Mouse (Mus musculus) right cerebral cortex, postnatal 10 days (tissue): ENCODE results near the gene Unc5cl.

Source experiments
- DNase-seq, 2 experiments: peaks; one replicate each; pipeline ENCODE4 v3.0.0; 2021; ENCODE audit warnings: low spot score in 2 of 2

Gene Unc5cl

DNA sequence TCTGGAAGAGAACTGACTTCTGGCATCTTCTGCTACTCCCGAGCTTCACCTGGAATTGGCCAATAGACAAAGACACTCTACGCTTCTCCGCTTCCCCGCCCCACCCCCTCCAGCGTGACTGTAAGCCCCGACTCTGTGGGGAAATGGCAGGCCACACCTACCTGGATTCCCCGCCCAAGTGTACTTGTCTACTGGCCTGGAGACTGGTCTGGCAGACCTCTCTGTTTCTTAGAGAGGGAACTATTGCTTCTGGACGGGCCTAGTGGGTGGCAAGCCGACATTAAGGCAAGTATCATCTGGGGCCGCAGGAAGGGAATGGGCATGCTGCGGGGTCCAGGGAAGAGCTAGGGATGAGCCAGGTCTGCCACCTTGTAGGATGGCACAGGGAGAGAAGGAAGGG, at the start of gene Unc5cl:
Gene Unc5cl (plus strand): TSS at position 214 of the 400 bp plus-strand sequence.
- no peak for DNase-seq

DNA sequence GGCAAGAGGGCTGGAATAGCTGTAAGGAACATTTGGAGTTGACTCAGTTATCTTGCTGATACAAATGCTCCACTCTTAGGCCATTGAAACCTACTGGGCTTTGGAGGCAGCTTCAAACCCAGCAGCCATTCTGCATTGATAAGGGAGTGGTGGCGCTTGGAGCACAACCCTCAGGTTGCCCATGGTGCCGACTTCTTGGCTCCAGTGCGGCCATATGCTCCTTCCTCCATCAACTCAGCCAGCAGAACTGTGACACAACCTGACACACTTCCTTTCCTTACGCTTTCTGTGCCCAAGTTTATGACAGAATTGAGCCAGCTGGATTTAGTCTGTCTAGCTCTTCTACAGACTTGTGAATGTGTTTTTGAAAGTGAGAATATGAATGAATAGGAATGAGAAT, 47.5 kb upstream of the Unc5cl start:
- peak; percentile 32 to 63 for DNase-seq

DNA sequence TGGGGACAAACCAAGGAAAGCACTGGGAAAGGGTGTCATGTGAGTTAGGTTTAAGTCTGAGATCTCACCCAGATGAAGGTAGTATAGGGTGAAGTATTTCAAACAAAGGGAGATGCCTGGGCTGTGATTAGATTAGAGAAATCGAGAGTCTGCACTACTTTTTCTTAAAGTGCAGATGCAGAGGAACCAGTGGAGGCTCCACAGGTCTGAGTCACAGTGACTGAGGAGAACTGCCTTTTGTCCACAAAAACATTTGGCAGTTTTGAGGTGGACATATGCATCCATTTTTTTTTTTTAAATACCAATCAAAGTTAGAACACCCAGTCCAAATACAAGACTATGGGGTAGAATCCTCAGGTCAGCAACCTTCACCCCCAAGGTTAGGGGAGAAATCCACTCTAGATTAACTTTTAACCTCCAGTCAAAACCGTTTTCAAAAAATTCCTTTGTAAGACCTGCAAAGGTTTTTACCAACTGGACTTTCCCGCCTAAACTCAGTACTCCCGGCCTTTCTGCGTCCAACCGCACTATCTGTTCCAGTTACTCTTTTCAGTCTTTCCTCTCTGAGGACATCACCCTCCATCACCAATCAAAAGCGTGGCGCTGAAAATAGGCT, 46.7 kb upstream of the Unc5cl start:
- no peak for DNase-seq

DNA sequence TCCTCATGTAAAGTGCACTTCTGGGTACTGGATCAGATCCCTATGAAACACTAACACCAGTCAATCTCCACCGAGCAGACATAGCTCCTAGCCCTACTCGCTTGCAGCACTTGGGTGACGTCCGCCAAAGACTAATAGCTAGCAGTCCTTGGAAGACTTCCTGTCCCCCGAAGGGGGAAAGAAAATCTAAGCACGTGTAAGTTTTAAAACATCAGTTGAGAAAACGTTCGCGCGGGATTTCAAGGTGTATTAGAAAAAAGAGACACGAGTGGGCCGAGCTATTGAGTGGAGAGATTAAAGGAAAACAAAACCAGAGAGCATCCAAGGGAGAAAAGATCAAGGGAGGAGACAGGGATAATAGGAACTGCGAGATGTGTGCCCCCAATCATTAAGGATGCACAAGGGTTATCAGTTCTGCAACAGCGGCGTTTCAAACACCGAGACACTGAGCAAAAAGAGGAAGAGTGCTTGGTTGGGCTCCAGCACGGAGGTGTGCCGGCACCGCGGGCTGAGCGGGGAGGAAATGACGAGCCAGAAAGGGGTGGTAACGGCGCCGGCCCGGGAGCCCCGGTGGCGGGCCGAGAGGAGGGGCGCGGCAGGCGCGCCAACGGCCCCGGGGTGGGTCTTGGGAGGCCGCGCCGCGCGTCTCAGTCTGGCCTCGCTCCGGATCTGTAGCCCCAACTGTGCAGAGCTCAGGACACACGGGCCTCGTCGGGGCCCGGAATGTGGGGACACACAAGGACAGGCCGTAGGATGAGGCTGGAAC, 46.0 kb upstream of the Unc5cl start:
- DNase-seq, result peak; percentile 81 to 83

DNA sequence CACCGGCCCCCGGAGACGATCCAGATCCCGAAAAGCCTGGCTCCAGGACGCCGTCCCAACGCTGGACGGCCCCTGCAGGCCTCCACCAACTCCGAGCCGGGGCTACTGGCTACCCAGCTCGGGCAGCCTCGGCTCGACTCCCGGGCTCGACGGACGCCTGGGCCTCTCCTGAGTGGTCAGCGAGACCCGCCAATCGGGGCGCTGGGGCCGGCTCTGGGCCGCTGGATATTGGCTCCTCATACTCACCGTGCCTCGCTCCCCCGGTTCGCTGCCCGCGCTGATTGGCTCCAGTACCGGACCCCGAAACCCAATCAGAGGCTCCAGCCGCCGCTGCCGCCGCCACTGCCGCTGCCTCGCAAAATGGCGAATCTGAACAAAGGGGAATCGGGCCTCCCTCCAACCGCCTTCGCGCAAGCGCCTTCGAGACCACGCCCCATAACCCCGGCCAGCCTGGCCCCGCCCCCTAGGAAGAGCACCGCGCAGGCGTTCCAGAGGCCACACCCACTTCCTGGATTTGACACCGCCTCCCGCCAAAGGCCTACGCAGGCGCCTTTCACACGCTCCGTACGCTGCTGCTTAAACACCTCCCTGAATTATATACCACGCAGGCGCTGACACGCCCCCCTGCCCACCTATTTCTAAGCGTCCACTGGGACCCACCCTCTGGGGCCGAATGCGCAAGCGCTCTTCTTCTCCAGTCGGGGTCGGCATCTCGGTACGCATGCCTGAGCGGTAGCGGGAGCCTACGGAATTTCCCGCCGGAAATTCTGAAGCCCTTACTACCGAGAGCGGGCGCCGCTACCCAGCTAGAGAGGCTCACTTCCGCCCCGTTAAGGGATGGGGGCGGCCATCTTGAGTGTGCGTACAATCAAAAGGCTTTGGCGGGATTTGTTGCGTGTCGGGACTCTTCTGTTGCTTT, 45.1 kb upstream of the Unc5cl start, which contains the start of the genes Nfya and Oard1:
Gene Nfya (minus strand): TSS at position 527 of the 919 bp plus-strand sequence.
Gene Oard1 (plus strand): TSS at position 635 of the 919 bp plus-strand sequence.
- peak; percentile 100 for DNase-seq

DNA sequence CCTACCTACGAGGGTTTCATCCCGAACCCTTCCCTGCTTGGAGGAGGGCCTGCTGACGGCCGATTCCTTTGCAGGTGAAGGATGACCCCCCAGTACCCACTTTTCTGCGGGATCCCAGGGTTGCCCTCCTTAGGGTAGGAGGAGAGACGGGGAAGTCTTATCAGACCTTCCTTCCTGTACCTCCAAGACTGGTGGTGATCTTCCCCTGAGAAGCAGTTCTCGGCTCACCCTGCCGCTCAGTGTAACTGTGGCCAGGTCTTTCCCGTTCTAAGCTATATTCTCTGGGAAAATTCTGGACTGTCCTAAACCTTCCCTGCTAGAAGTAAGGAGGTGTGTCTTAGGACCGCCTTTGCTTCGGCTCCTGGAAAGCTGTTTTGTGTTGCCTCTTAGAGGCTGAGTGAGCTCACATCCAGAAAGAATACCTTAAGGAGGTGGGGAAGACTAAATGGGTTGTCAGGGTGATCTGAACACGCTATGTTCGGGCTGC, 44.4 kb upstream of the Unc5cl start:
- DNase-seq, result peak in 1 of 2 experiments; percentile 39

DNA sequence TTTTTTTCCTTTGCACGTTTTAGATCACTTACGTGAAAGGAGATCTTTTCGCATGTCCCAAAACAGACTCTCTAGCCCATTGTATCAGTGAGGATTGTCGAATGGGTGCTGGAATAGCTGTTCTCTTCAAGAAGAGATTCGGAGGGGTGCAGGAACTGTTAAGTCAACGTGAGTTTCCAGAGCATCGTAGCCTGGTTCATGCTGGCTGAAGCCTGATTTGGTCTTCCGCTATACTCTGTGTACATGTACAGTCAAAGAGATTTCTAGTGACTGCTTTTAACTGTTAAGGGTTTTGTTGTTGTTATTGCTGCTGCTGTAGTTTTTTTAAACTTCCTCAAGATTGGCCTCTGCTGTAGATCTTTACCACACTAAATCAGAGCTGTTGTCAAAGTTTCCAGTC, 43.5 kb upstream of the Unc5cl start:
- no peak for DNase-seq

DNA sequence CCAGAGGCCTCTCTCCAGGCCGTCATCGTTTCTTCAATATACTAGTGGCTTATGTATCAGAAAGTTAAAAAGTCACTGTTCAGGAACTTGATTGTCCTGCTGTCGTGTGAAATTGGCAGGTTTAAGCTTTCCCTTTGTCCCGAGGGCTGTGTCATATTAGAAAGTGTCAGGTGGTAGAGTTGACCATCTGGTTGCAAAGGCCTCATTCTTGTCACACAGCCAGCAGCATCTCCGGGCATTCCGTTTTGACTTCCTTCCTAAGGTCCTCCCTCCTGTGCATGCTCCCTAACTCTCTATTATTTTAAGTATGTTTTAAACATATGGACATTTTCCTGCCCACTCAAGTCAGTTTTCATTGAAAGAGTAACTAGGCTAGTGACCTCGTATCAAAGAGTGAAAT, 38.7 kb upstream of the Unc5cl start:
- DNase-seq, result no peak

DNA sequence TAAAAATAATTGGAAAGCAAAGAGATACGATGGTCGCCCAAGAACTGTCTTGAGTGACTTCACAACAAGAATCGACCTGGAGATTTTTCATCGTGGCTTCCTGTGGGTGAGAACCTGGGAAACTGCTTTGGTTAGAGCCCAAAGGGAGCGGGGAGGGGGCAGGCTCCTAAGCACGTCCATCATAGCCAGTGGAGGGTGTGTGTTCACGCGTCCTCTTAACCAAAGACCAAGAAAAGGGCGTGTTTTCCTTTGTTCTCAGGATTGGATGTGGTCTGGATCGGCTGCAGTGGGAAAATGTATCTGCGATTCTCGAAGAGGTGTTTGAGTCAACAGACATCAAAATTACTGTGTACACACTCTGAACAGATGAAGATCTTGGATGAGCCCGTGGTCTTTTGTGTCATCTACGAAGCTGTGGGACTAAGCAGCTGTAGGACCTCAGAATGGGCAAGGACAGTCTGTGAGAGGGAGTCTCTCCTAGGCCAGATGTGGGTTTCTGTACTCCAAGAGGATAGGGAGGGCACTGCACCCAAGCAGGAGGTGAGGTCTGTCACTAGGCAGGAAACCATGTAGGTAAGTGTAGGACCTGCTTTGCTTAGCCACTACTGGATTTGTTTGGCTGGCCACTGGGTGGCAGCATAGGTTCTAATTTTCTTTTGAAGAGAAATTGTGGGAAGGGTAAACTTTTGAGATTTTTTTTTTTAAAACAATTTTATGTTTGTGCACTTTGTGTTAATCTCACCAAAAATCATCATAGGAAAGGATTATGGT, 38.1 kb upstream of the Unc5cl start:
- peak; percentile 73 to 86 for DNase-seq

DNA sequence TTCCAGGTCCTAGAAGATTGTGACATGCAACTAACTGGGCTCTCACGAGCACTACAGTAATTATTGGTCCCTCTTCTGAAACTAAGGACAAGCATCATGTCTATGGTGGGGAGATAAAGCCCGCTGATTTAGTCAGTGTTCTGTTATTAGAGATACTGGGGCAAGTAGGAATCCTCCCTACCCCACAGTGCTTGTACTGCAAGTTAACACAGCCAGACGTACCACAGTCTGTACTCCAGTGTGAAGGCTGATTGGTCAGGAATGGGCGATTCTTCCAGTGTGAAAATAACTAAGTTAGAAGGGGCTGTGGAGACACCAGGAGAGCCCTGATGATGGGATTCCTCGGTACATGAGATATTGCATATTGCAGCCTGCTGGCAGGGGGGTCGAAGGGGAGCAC, 37.2 kb upstream of the Unc5cl start:
- no peak for DNase-seq

DNA sequence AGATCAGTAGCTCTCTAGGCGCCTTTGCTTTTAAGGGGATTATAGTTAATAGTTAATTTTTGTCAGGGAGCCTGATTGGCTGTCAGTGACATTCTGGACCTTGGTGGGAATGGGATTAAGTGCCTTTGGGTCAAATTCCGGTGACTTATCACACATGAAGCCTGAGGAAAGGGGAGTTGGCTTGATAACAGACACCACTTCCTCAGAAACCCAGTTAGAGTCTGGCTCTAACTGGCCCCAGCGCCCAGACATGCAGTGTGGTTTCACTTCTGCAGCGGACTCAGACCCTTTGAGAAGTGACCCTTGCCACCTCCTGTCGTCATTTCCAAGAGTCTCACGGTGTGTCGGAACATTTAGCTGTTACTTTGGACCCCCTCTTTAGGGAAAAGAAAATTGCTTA, 36.5 kb upstream of the Unc5cl start:
- no peak for DNase-seq

DNA sequence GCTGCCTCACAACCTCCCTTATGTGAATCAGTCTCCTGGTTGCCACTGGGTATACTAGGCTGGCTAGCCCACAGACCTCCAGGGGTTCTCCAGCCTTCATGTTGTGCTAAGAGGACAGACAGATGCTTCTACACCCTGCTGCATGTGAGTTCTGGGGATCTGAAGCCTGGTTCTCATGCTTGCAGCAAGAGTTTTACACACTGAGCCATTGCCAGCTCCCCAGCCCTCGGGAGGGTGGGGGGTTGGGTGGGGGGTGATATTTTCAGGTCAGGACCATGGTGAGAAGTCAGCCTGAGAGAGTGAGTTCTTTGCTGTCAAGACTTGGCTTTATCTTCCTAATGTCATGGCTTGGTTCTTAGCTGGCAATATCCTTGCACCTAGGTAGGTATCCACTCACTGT, 35.9 kb upstream of the Unc5cl start:
- no peak for DNase-seq

DNA sequence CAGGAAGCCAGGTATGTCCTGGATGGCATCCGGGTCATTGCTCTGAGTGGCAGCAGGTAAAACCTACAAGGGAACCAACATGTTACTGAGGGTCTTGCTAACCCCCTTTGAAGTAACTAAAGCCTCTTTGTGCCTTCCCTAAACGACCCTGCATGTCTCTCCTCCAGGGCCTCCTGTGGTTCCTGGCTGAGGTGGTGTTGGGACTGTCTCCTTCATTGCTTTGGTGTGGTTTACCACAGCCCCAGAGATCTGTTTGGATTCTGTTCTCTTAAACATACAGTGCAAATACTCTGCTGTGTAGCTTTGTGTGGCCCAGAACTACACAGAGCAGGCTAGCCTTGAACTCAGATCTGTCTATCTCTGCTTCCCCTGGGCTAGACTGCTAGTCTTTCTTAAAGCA, 35.1 kb upstream of the Unc5cl start:
- no peak for DNase-seq

DNA sequence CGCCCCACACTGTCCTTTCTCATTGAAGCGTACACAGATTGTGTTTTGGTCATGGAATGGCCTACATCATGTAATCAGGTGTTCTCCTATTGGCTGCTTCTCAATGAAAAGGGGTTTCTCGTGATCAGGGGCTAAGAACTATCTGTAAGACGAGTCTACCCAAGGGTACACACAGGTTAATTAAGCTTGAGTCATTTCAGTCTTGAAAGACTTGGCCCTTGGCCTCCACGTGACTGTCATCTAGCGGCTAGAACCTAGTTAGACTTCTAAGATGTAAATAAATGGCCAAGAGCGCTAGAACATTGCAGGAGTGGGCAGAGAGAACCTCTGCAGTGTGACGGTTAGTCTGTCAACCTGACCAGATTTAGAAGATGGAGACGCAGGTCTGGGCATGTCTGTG, 30.5 kb upstream of the Unc5cl start:
- no peak for DNase-seq

DNA sequence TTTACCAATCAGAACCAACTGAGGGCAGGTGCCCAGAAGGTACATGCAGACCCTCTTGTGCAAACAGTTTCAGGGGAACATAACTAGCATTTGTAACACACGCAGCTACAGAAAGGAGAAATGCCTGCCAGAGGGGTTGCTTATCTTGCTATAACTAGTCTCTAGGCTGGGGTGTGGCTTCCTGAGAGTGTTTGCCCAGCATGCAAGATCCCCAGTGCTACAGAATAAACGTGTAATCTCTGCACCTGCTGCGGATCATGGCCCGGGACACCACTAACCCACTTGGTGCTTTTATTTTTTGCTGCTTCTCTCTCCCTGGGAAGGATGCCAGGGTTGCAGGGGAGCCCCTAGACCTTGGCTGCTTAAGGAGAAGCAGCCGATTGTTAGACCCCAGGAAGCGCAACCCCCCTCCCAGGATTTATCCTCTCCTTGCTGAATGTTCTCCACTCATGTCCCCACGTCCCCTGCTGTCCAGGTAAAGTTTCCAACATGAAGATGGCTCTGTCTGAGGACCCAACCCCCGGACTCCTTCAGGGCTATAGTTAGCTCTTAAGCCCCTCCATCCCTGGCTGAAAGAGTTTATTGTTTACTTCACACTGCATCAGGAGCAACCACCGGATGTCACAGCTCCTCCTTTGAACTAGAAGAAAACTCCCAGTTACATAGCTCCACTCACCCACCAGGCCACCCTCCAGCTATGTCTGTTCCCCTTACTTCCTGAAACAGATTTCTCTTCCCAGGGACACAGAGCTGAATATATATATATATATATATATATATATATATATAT, 28.7 kb upstream of the Unc5cl start:
- no peak for DNase-seq

DNA sequence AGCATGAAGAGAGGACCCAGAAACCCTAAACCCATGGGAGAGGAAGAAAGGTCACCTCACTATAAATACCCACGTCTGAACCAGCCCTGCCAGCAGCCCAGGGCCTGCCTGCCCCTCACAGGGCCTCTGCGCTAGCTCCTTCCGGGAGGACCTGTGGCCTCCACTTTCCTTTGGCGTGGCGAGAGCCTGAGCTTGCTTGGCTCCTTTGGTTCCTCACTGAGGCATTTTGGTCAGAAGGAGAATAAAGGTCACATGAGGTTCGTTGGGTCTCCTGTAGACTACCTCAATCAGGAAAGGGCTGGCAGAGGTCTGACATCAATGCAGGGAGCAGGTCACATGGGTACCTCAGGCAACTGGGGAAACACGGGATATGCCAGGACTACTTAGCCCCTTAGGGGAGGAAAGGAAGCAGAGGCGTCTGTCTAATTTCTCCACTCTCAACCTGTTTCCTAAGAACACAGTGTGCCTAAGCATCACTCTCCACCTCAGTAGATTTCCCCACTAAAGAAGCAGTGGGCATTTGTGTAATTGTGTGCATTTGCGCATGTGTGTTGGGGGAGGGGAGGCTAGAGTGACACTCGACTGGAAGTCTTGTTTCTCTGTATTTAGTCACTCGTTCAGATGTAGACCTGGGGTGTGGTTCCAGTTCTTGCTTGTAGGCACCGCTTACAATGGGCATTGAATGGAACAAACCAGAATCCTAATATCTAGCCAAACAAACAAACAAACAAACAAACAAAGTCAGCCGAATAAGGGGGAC, 27.5 kb upstream of the Unc5cl start:
- DNase-seq, result no peak

DNA sequence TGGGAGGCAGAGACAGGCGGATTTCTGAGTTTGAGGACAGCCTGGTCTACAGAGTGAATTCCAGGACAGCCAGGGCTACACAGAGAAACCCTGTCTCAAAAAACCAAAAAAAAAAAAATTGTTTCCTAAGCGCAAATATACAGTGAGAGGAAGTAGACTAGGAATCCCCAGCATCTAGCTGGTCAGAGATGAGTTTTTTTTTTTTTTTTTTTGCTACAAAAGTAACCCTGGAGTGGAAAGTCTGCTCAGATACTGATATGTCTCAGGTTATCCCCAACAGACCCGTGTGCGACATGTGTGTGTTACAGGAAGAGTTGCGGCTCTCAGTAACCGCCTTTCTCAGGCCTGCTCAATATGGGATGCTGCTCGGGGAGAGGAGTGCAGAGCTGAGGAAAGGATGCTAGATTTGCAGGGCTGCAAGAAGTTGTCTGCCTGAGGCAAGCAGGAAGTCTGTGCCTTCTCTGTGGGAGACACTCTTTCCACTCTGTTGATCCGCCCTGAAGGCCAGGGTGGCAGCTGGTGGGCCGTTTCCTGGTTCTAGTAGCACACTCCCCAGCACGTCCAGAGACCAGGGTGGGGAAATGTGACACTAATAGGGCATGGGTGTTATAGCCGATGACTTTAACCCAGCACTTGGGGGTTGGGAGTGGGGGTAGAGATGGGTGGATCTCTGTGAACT, 26.7 kb upstream of the Unc5cl start:
- no peak for DNase-seq

DNA sequence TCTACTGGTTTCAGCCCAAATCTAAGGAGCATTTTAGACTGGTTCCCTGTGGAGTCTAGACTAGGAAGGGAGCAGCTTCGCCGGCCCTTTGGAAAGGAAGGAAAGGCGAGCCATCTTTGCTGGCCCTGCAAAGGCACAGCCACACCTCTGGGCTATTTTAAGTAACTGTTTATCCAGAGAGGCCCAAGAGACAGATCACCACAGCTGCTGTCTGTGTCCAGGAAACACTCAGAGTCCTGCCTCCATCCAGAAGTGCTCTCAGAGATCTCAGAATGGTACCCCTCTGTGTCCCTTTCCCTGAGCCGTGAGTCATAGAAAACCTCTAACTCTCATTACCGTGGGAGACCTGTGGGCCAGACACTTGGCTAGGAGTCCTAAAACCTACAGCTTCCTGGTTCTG, 24.3 kb upstream of the Unc5cl start:
- no peak for DNase-seq

DNA sequence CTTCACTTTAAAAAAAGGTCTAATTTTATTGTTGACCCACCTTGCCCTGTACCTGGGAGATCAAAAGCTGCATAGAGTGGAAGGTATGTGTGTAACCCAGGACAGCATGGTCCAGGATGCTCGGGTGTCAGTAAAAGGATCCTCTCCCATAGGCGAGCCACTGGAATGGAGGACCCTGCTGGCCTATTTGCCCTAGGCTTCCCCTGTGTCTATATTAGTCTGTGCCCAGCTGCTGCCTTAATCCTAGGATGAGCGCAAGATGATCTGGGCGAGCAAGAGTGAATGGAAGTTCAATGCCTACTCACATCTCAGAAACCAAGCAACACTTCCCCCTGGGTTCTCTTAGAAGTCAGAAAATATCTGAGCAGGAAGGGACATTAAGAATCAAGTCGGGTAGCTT, 23.6 kb upstream of the Unc5cl start:
- DNase-seq, result no peak
